Mouse (Mus musculus) myocyte (in vitro differentiated cells): ENCODE measurements around the gene Aldh16a1. TPM values are rescaled to one million over a fixed set of nuclear protein-coding genes. Genes with fewer than 3 reads are reported as not detected.

ENCODE experiments used
- H3K27me3 ChIP-seq: one replicate; pipeline ENCODE4 v1.6.1; 2011; ENCODE audit not compliant: control insufficient read depth, insufficient read depth, insufficient read length
- H3K36me3 ChIP-seq: one replicate; pipeline ENCODE4 v1.6.1; 2011; ENCODE audit not compliant: control insufficient read depth, insufficient read depth
- H3K4me2 ChIP-seq: one replicate; pipeline ENCODE4 v1.6.1; 2011; ENCODE audit warnings: low read depth, control low read depth
- H3K4me3 ChIP-seq: one replicate; pipeline ENCODE4 v1.5.1; 2011; ENCODE audit warnings: mild to moderate bottlenecking, control low read depth, moderate library complexity
- H3K79me2 ChIP-seq: one replicate; pipeline ENCODE4 v1.6.1; 2011; ENCODE audit not compliant: control insufficient read depth, insufficient read depth
- H3ac ChIP-seq: one replicate; pipeline ENCODE4 v1.6.1; 2011; ENCODE audit not compliant: control insufficient read depth, insufficient read length
- CEBPB ChIP-seq: IDR thresholded peaks from 2 replicates; pipeline ENCODE4 v1.6.1; 2011; ENCODE audit warnings: mild to moderate bottlenecking, moderate library complexity; ENCODE audit not compliant: poor library complexity, insufficient read depth, severe bottlenecking
- E2F4 ChIP-seq: IDR thresholded peaks from one replicate; pipeline ENCODE4 v1.6.1; 2011; ENCODE audit warnings: mild to moderate bottlenecking, control low read depth, moderate library complexity; ENCODE audit not compliant: insufficient read depth
- MAX ChIP-seq: IDR thresholded peaks from one replicate; pipeline ENCODE4 v1.6.1; 2011; ENCODE audit warnings: low read depth, mild to moderate bottlenecking, control low read depth
- MYOD1 ChIP-seq, 3 experiments: IDR thresholded peaks; one replicate each; pipeline ENCODE4 v1.6.1; 2011; ENCODE audit warnings: control low read depth in 2 of 3, low read depth in 2 of 3, mild to moderate bottlenecking in 2 of 3, moderate library complexity in 1 of 3; ENCODE audit not compliant: insufficient read length in 2 of 3, control insufficient read depth in 1 of 3
- MYOG ChIP-seq, 3 experiments: IDR thresholded peaks; one replicate each; pipeline ENCODE4 v1.6.1; 2011; ENCODE audit warnings: control low read depth in 2 of 3, low read depth in 2 of 3, mild to moderate bottlenecking in 2 of 3; ENCODE audit not compliant: insufficient read length in 2 of 3, control insufficient read depth in 1 of 3, insufficient read depth in 1 of 3
- POLR2A ChIP-seq: IDR thresholded peaks from one replicate; pipeline ENCODE4 v1.6.1; 2011; ENCODE audit warnings: low read depth, mild to moderate bottlenecking, control low read depth, moderate library complexity; ENCODE audit not compliant: insufficient read length
- POLR2AphosphoS2 ChIP-seq: IDR thresholded peaks from one replicate; pipeline ENCODE4 v1.6.1; 2011; ENCODE audit warnings: low read depth, control low read depth; ENCODE audit not compliant: insufficient read length
- REST ChIP-seq: IDR thresholded peaks from one replicate; pipeline ENCODE4 v1.6.1; 2011; ENCODE audit warnings: mild to moderate bottlenecking, control low read depth, moderate library complexity; ENCODE audit not compliant: insufficient read depth, insufficient read length
- SRF ChIP-seq: IDR thresholded peaks from one replicate; pipeline ENCODE4 v1.6.1; 2011; ENCODE audit warnings: low read depth; ENCODE audit not compliant: control insufficient read depth, insufficient read length
- TCF12 ChIP-seq: IDR thresholded peaks from one replicate; pipeline ENCODE4 v1.6.1; 2011; ENCODE audit warnings: mild to moderate bottlenecking, control low read depth; ENCODE audit not compliant: poor library complexity, insufficient read depth, severe bottlenecking
- TCF3 ChIP-seq: IDR thresholded peaks from one replicate; pipeline ENCODE4 v1.6.1; 2011; ENCODE audit warnings: low read depth, control low read depth; ENCODE audit not compliant: insufficient read length
- USF1 ChIP-seq: IDR thresholded peaks from one replicate; pipeline ENCODE4 v1.6.1; 2011; ENCODE audit warnings: low read depth, mild to moderate bottlenecking, control low read depth, moderate library complexity
- polyA plus RNA-seq: library from polyadenylated mRNA; unstranded; fragments of >200 nt; fragmentation: generic; extraction: Trizol; gene quantifications from one replicate; pipeline ENCODE4 v1.2.1, GENCODE M21; 2012; ENCODE audit warnings: missing spikeins

The Aldh16a1 gene
- polyA plus RNA-seq, 1 experiment: 29.0 TPM

DNA sequence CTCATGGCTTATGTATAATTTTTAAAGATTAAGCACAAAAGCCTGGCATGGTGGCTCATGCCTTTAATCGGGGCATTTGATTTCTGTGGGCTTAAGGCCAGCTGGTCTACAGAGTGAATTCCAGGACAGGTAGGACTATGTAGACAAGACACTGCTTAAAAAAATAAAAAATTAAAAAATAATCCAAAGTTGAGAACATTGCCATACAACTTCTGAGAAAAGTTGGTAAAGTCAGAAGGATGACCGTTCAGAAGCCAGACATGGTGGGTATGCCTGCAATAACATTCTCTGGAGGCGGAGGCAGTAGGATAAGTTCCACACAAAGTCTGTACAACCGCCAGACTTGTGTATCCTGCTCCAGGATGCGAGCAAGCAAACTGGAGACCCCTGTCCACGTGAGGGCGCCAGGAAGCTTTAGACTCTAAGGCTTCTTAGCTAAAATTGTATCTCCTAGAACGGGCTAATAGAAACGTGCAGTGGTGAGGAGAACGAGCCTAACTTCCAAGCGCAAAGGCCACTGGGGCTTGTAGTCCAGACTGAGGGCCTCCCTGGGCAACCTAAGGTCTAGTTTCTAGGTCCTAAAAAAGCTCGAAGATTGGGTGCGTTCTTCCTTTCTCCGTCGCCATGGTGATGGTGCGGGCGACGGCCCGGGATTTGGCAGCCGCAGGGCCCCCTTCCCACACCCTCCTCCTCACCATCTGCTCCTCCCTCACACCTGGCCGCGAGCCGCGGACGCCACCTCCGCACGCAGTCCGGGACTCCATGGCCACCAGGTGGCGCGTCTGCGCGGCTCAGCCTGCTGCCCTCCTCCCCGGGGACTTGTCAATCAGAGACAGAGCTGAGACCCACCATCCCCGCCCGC, 7.5 kb upstream of the Aldh16a1 start:
- peak in 2 of 3 experiments; percentile 62 to 68 for TF ChIP-seq MYOG (IDR thresholded peaks at IDR 0.05; ENCODE audit: control insufficient read depth in 1 of 3, insufficient read depth in 1 of 3, insufficient read length in 2 of 3, low read depth in 2 of 3)
- TF ChIP-seq CEBPB: no peak
- TF ChIP-seq POLR2A: no peak
- TF ChIP-seq REST: no peak
- no peak for TF ChIP-seq TCF3
- TF ChIP-seq MYOD1 (IDR thresholded peaks at IDR 0.05; ENCODE audit: control insufficient read depth in 1 of 3, insufficient read length in 2 of 3, low read depth in 2 of 3): peak in 2 of 3 experiments; percentile 46 to 75
- no peak overlapping the region for H3K4me3 ChIP-seq
- H3K4me2 ChIP-seq: peak overlapping the region; percentile 70
- H3K36me3 ChIP-seq: no peaks in the 10 kb centered on the region
- peaks cover 33% of the 10 kb centered on the region for H3K27me3 ChIP-seq
- H3K79me2 ChIP-seq: no peaks in the 10 kb centered on the region
- H3ac ChIP-seq: no peak overlapping the region

DNA sequence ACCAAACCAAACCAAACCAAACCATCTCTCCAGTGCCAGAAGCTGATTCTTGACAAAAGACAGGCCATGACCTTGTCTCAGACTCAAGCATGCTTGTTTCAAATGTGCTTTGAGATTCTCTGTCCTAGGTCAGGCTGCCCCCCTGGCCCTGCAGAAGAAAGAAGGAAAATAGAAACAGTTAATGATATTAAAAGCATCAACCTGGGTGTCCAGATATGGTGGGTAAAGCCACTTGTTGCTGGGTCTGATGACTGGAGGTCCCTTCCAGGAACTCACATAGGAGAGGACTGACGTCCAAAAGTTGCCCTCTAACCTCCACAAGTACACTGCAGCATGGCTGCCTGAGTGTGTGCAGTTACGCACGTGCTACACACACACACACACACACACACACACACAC, 6.5 kb upstream of the Aldh16a1 start:
- Histone ChIP-seq H3K79me2 (no peaks in the 10 kb centered on the region), H3K36me3 (no peaks in the 10 kb centered on the region), H3K4me3 (no peak overlapping the region), H3K4me2 (no peak overlapping the region), H3K27me3 (peaks cover 25% of the 10 kb centered on the region), H3ac (no peak overlapping the region)
- no peak for TF ChIP-seq CEBPB
- no peak for TF ChIP-seq TCF3

DNA sequence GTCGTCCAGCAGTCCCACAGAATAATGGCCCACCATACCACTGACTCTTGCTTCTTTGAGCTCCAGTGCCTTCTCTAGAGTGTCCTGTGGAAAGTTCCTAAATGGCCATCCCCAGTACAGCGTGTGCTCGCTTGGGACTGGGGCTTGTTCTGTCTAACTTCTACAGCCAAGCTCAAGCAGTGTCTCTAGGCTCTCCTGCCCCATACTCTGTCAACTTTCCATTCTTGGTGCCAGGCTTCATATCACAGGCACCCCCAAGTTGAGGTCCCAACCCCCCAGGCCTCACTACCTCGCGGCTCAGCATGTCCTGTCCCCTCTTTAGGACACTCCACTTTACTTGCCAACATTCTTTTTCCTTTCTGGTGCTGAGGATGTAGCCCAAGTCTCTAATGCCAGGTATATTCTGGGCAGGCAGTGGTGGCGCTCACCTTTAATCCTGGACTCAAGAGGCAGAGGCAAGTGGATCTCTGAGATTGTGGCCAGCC, 6.0 kb upstream of the Aldh16a1 start:
- no peak overlapping the region for H3K4me3 ChIP-seq
- peaks cover 20% of the 10 kb centered on the region for H3K27me3 ChIP-seq
- TF ChIP-seq MYOD1 (IDR thresholded peaks at IDR 0.05; ENCODE audit: control insufficient read depth in 1 of 3, insufficient read length in 2 of 3, low read depth in 2 of 3) (no peak), TCF12 (no peak), TCF3 (no peak), CEBPB (no peak), SRF (no peak), MAX (no peak), POLR2A (no peak), MYOG (IDR thresholded peaks at IDR 0.05; ENCODE audit: control insufficient read depth in 1 of 3, insufficient read depth in 1 of 3, insufficient read length in 2 of 3, low read depth in 2 of 3) (no peak), REST (no peak)
- no peak overlapping the region for H3ac ChIP-seq
- H3K4me2 ChIP-seq: no peak overlapping the region
- H3K79me2 ChIP-seq: no peaks in the 10 kb centered on the region
- no peaks in the 10 kb centered on the region for H3K36me3 ChIP-seq

DNA sequence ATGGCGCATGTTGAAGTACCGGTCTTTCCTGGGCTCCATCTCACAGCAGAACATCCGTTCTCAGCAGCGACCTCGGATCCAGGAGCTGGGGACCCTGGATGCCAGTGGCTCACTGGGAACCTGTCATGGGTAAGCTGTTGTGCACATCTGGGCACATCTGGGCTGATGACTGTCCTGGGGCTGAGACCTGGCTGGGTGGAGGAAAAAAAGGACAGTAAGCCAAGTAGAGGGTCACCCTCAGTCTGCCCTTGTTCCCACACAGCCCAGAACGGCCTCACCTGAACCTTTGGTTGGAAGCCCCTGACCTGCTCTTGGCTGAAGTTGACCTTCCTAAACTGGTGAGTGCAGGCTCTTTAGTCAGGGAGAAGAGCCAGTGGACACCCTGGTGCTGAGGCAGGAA, 4.6 kb upstream of the Aldh16a1 start:
- Histone ChIP-seq H3K4me3 (no peak overlapping the region), H3K79me2 (no peaks in the 10 kb centered on the region), H3ac (no peak overlapping the region), H3K36me3 (no peaks in the 10 kb centered on the region), H3K27me3 (peaks cover 6% of the 10 kb centered on the region), H3K4me2 (no peak overlapping the region)
- TF ChIP-seq POLR2AphosphoS2: no peak
- no peak for TF ChIP-seq TCF3
- no peak for TF ChIP-seq MAX
- no peak for TF ChIP-seq MYOG (IDR thresholded peaks at IDR 0.05; ENCODE audit: control insufficient read depth in 1 of 3, insufficient read depth in 1 of 3, insufficient read length in 2 of 3, low read depth in 2 of 3)
- no peak for TF ChIP-seq USF1
- no peak for TF ChIP-seq E2F4
- no peak for TF ChIP-seq POLR2A
- no peak for TF ChIP-seq MYOD1 (IDR thresholded peaks at IDR 0.05; ENCODE audit: control insufficient read depth in 1 of 3, insufficient read length in 2 of 3, low read depth in 2 of 3)
- no peak for TF ChIP-seq TCF12
- TF ChIP-seq REST: no peak
- no peak for TF ChIP-seq SRF
- no peak for TF ChIP-seq CEBPB

DNA sequence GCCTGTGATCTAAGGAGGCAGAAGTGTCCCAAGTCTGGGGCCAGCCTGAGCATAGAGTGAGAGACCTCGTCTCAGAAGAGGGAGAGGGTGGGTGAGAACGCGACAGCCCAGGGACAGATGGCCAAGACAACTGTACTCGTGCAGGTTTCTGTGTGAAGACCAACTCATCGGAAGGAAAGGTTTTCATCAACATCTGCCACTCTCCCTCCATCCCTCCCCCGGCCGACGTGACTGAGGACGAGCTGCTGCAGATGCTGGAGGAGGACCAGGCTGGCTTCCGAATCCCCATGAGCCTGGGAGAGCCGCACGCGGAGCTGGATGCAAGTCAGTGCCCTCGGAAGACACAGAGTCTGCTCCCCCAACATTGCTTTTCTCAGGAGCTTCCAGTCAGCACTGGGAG, 3.1 kb upstream of the Aldh16a1 start:
- Histone ChIP-seq H3ac (no peak overlapping the region), H3K4me3 (no peak overlapping the region), H3K4me2 (no peak overlapping the region), H3K36me3 (no peaks in the 10 kb centered on the region), H3K79me2 (peaks cover 3% of the 10 kb centered on the region), H3K27me3 (no peaks in the 10 kb centered on the region)
- TF ChIP-seq REST: no peak
- no peak for TF ChIP-seq E2F4
- TF ChIP-seq USF1: no peak
- no peak for TF ChIP-seq POLR2A
- TF ChIP-seq MYOD1 (IDR thresholded peaks at IDR 0.05; ENCODE audit: control insufficient read depth in 1 of 3, insufficient read length in 2 of 3, low read depth in 2 of 3): no peak
- no peak for TF ChIP-seq MAX
- TF ChIP-seq MYOG (IDR thresholded peaks at IDR 0.05; ENCODE audit: control insufficient read depth in 1 of 3, insufficient read depth in 1 of 3, insufficient read length in 2 of 3, low read depth in 2 of 3): no peak
- no peak for TF ChIP-seq TCF3
- TF ChIP-seq SRF: no peak
- TF ChIP-seq POLR2AphosphoS2: no peak
- no peak for TF ChIP-seq CEBPB
- TF ChIP-seq TCF12: no peak
